Mouse (Mus musculus) forebrain, embryonic 15.5 days (tissue): ENCODE measurements around the gene Alkbh8. TPM values are rescaled to one million over a fixed set of nuclear protein-coding genes. Genes with fewer than 3 reads are reported as not detected.
A peak's percentile ranks its signal among the peaks of the same experiment; 100 is the strongest.
"Not testable (repeated sequence)": the region's sequence is repeated elsewhere in the genome, so short reads cannot be mapped to it uniquely, and the experiment has no call there.

Source experiments
- ATAC-seq: fragments of 200-750 bp; cut with Nextera tagmentation; replicated peaks from 2 replicates; pipeline ENCODE4 v1.8.0; 2017; ENCODE audit warnings: mild to moderate bottlenecking, moderate TSS enrichment, moderate library complexity
- H3K27ac ChIP-seq: fragments of 300-500 bp; sonication (generic); replicated peaks from 2 replicates; pipeline ENCODE4 v1.5.1; 2015; ENCODE audit warnings: mild to moderate bottlenecking, inconsistent platforms
- H3K27me3 ChIP-seq: fragments of 300-500 bp; sonication (generic); 2 replicates; pipeline ENCODE4 v1.6.1; 2015; ENCODE audit warnings: inconsistent platforms
- H3K36me3 ChIP-seq: fragments of 300-500 bp; sonication (generic); 2 replicates; pipeline ENCODE4 v1.6.1; 2015; ENCODE audit warnings: mild to moderate bottlenecking, inconsistent platforms
- H3K4me1 ChIP-seq: fragments of 300-500 bp; sonication (generic); 2 replicates; pipeline ENCODE4 v1.6.1; 2015; ENCODE audit warnings: inconsistent platforms
- H3K4me2 ChIP-seq: fragments of 300-500 bp; sonication (generic); replicated peaks from 2 replicates; pipeline ENCODE4 v1.6.1; 2015; ENCODE audit warnings: mild to moderate bottlenecking, inconsistent platforms
- H3K4me3 ChIP-seq: fragments of 300-500 bp; sonication (generic); 2 replicates; pipeline ENCODE4 v1.5.1; 2015; ENCODE audit warnings: mild to moderate bottlenecking, inconsistent platforms
- H3K9ac ChIP-seq: fragments of 300-500 bp; sonication (generic); replicated peaks from 2 replicates; pipeline ENCODE4 v1.6.1; 2015; ENCODE audit warnings: mild to moderate bottlenecking, inconsistent platforms
- H3K9me3 ChIP-seq: fragments of 300-500 bp; sonication (generic); 2 replicates; pipeline ENCODE4 v1.6.1; 2016; ENCODE audit warnings: inconsistent platforms
- WGBS: fragments of 180-500 bp; shearing (Covaris S2); methylation state at CpG from one replicate; pipeline ENCODE4 v1.1.7; 2015; ENCODE audit warnings: mixed read lengths; 5-methylcytosine and 5-hydroxymethylcytosine counted together
- polyA plus RNA-seq: library from polyadenylated mRNA; unstranded; fragments of >200 nt; fragmentation: Nextera tagmentation; extraction: Ambion mirVana; gene quantifications from 2 replicates; pipeline ENCODE4 v1.2.1, GENCODE M21; 2015

Alkbh8 gene
- 57.1 and 57.7 TPM in 2 replicates for polyA plus RNA-seq

GRCm38 (mm10) chr9:3334962-3335767 is at the start of gene Alkbh8:
Alkbh8 (plus strand) TSS chr9:3335140.
- H3K9ac ChIP-seq, result peak within 1 kb of the TSS; percentile 60
- peak; percentile 98 for ATAC-seq
- peak within 1 kb of the TSS; percentile 51 for H3K4me2 ChIP-seq
- no peaks in the 10 kb centered on the region for H3K9me3 ChIP-seq
- WGBS, result 2% methylated on average over 20 of the region's 20 CpGs
- peak within 1 kb of the TSS; percentile 84 for H3K4me3 ChIP-seq
- H3K27me3 ChIP-seq, result 0 out of 2 replicates have a peak, but pooled peaks cover 5% of the 10 kb centered on the region
- peaks cover 8% of the 10 kb centered on the region for H3K4me1 ChIP-seq
- peaks cover 9% of the 10 kb centered on the region for H3K36me3 ChIP-seq
- H3K27ac ChIP-seq, result peak within 1 kb of the TSS; percentile 84

GRCm38 (mm10) chr9:3309292-3309836 is 25.6 kb upstream of the Alkbh8 start:
- Histone ChIP-seq H3K4me3 (no peak overlapping the region), H3K27me3 (no peaks in the 10 kb centered on the region), H3K9ac (no peak overlapping the region), H3K4me2 (no peak overlapping the region), H3K9me3 (0 out of 2 replicates have a peak, but pooled peaks cover 7% of the 10 kb centered on the region), H3K4me1 (no peaks in the 10 kb centered on the region), H3K27ac (no peak overlapping the region), H3K36me3 (no peaks in the 10 kb centered on the region)
- ATAC-seq, result no peak

GRCm38 (mm10) chr9:3310016-3310415 is 24.9 kb upstream of the Alkbh8 start:
- Histone ChIP-seq H3K27me3 (no peaks in the 10 kb centered on the region), H3K4me2 (no peak overlapping the region), H3K4me1 (no peaks in the 10 kb centered on the region), H3K27ac (no peak overlapping the region), H3K4me3 (no peak overlapping the region), H3K36me3 (no peaks in the 10 kb centered on the region), H3K9ac (no peak overlapping the region), H3K9me3 (0 out of 2 replicates have a peak, but pooled peaks cover 7% of the 10 kb centered on the region)
- 83% methylated on average over 2 of the region's 2 CpGs for WGBS
- no peak for ATAC-seq

GRCm38 (mm10) chr9:3327342-3328053 is 7.4 kb upstream of the Alkbh8 start:
- not testable (repeated sequence) for H3K9me3 ChIP-seq, H3K36me3 ChIP-seq, H3K4me1 ChIP-seq, H3K27me3 ChIP-seq, H3K27ac ChIP-seq, ATAC-seq, H3K4me3 ChIP-seq, H3K4me2 ChIP-seq, H3K9ac ChIP-seq
- WGBS, result 63% methylated on average over 9 of the region's 9 CpGs

GRCm38 (mm10) chr9:3328054-3328595 is 6.8 kb upstream of the Alkbh8 start:
- H3K4me1 ChIP-seq, result no peaks in the 10 kb centered on the region
- no peak overlapping the region for H3K27ac ChIP-seq
- H3K36me3 ChIP-seq, result no peaks in the 10 kb centered on the region
- no peaks in the 10 kb centered on the region for H3K9me3 ChIP-seq
- H3K9ac ChIP-seq, result no peak overlapping the region
- no peak overlapping the region for H3K4me2 ChIP-seq
- 0 out of 2 replicates have a peak, but pooled peaks cover 5% of the 10 kb centered on the region for H3K27me3 ChIP-seq
- no peak overlapping the region for H3K4me3 ChIP-seq
- ATAC-seq, result no peak
- 71% methylated on average over 3 of the region's 3 CpGs for whole genome bisulfite sequencing

- H3K4me1 ChIP-seq, result no peaks in the 10 kb centered on the region
- no peak overlapping the region for H3K9ac ChIP-seq
- no peak for ATAC-seq
- H3K4me2 ChIP-seq, result no peak overlapping the region
- H3K27ac ChIP-seq, result no peak overlapping the region
- H3K27me3 ChIP-seq, result 0 out of 2 replicates have a peak, but pooled peaks cover 5% of the 10 kb centered on the region
- H3K9me3 ChIP-seq, result no peaks in the 10 kb centered on the region
- H3K4me3 ChIP-seq, result no peak overlapping the region
- H3K36me3 ChIP-seq, result no peaks in the 10 kb centered on the region
These were observed 4.6 kb upstream of the Alkbh8 start for GRCm38 (mm10) chr9:3330319-3330718.

- 77% methylated on average over 3 of the region's 3 CpGs for WGBS
These were observed 4.1 kb upstream of the Alkbh8 start for GRCm38 (mm10) chr9:3330737-3331384.

GRCm38 (mm10) chr9:3336661-3337060 is 1.7 kb downstream of the Alkbh8 start:
- ATAC-seq, result no peak
- H3K9ac ChIP-seq, result no peak overlapping the region
- H3K9me3 ChIP-seq, result no peaks in the 10 kb centered on the region
- H3K4me2 ChIP-seq, result peak overlapping the region; percentile 42
- H3K4me1 ChIP-seq, result peaks cover 8% of the 10 kb centered on the region
- WGBS, result 88% methylated on average over 3 of the region's 3 CpGs
- H3K36me3 ChIP-seq, result peaks cover 15% of the 10 kb centered on the region
- H3K4me3 ChIP-seq, result 0 out of 2 replicates have a peak overlapping the region, but pooled peaks have one; percentile 18
- H3K27me3 ChIP-seq, result no peaks in the 10 kb centered on the region
- H3K27ac ChIP-seq, result no peak overlapping the region

More at GRCm38 (mm10) chr9:3330737-3331384, 4.1 kb upstream of the Alkbh8 start:
- Histone ChIP-seq H3K4me2 (no peak overlapping the region), H3K4me3 (no peak overlapping the region), H3K9ac (no peak overlapping the region), H3K27ac (no peak overlapping the region), H3K27me3 (0 out of 2 replicates have a peak, but pooled peaks cover 5% of the 10 kb centered on the region), H3K36me3 (no peaks in the 10 kb centered on the region), H3K4me1 (0 out of 2 replicates have a peak, but pooled peaks cover 1% of the 10 kb centered on the region), H3K9me3 (no peaks in the 10 kb centered on the region)
- ATAC-seq, result no peak

- ATAC-seq, result no peak
- H3K9me3 ChIP-seq, result no peaks in the 10 kb centered on the region
- no peaks in the 10 kb centered on the region for H3K4me1 ChIP-seq
- H3K9ac ChIP-seq, result no peak overlapping the region
- H3K4me3 ChIP-seq, result no peak overlapping the region
- H3K27me3 ChIP-seq, result no peaks in the 10 kb centered on the region
- H3K27ac ChIP-seq, result no peak overlapping the region
- H3K4me2 ChIP-seq, result no peak overlapping the region
- H3K36me3 ChIP-seq, result peaks cover 51% of the 10 kb centered on the region
These were observed 10.2 kb downstream of the Alkbh8 start for GRCm38 (mm10) chr9:3345136-3345535.

GRCm38 (mm10) chr9:3345967-3346366 is 11.0 kb downstream of the Alkbh8 start:
- Histone ChIP-seq H3K9ac (no peak overlapping the region), H3K9me3 (no peaks in the 10 kb centered on the region), H3K36me3 (peaks cover 53% of the 10 kb centered on the region), H3K27me3 (no peaks in the 10 kb centered on the region), H3K27ac (no peak overlapping the region), H3K4me2 (no peak overlapping the region), H3K4me3 (no peak overlapping the region), H3K4me1 (no peaks in the 10 kb centered on the region)
- ATAC-seq, result no peak
- 92% methylated on average over 1 of the region's 1 CpGs for WGBS

- H3K27ac ChIP-seq, result no peak overlapping the region
- ATAC-seq, result no peak
- WGBS, result 65% methylated on average over 1 of the region's 1 CpGs
- no peak overlapping the region for H3K4me2 ChIP-seq
- no peak overlapping the region for H3K4me3 ChIP-seq
- H3K9me3 ChIP-seq, result no peaks in the 10 kb centered on the region
- no peaks in the 10 kb centered on the region for H3K4me1 ChIP-seq
- H3K9ac ChIP-seq, result no peak overlapping the region
- H3K36me3 ChIP-seq, result peaks cover 52% of the 10 kb centered on the region
- no peaks in the 10 kb centered on the region for H3K27me3 ChIP-seq
These were observed 15.1 kb downstream of the Alkbh8 start for GRCm38 (mm10) chr9:3350056-3350455.
